Mouse (Mus musculus) G1E (cell line): ENCODE measurements around the gene Noxa1. TPM values are rescaled to one million over a fixed set of nuclear protein-coding genes. Genes with fewer than 3 reads are reported as not detected.
A peak's percentile ranks its signal among the peaks of the same experiment; 100 is the strongest.

Source experiments
- ATAC-seq: 2 replicates; pipeline ENCODE4 v1.8.0; 2016; ENCODE audit warnings: mild to moderate bottlenecking; ENCODE audit not compliant: insufficient number of reproducible peaks, poor library complexity, low FRiP score, severe bottlenecking; ENCODE audit errors: extremely low read depth
- DNase-seq: peaks from one replicate; pipeline ENCODE4 v3.0.0; 2012; ENCODE audit warnings: low spot score
- H3K27me3 ChIP-seq: 2 replicates; pipeline ENCODE4 v1.6.1; 2012; ENCODE audit warnings: mild to moderate bottlenecking, low read length, inconsistent platforms; ENCODE audit not compliant: insufficient read depth
- H3K36me3 ChIP-seq: replicated peaks from 2 replicates; pipeline ENCODE3; 2012; ENCODE audit warnings: mild to moderate bottlenecking, inconsistent platforms
- H3K4me1 ChIP-seq: 2 replicates; pipeline ENCODE4 v1.6.1; 2012; ENCODE audit warnings: low read depth, low read length, inconsistent platforms, mixed read lengths; ENCODE audit not compliant: insufficient read depth
- H3K4me3 ChIP-seq: 2 replicates; pipeline ENCODE4 v1.5.1; 2012; ENCODE audit warnings: low read depth, mild to moderate bottlenecking, inconsistent platforms, low read length, moderate library complexity, mixed read lengths
- H3K9me3 ChIP-seq: replicated peaks from 2 replicates; pipeline ENCODE4 v1.6.1; 2012; ENCODE audit warnings: inconsistent platforms
- CTCF ChIP-seq: IDR thresholded peaks from 2 replicates; pipeline ENCODE4 v1.5.1; 2012; ENCODE audit warnings: low read depth, low read length, inconsistent platforms, mixed read lengths
- GATA1 ChIP-seq: IDR thresholded peaks from 2 replicates; pipeline ENCODE4 v1.6.1; 2012; ENCODE audit warnings: borderline replicate concordance, low read length, inconsistent platforms, mixed read lengths
- GATA2 ChIP-seq: IDR thresholded peaks from 2 replicates; pipeline ENCODE4 v1.6.1; 2012; ENCODE audit warnings: low read depth, low read length, inconsistent platforms, borderline replicate concordance
- POLR2AphosphoS5 ChIP-seq: IDR thresholded peaks from 2 replicates; pipeline ENCODE4 v1.6.1; 2012; ENCODE audit warnings: low read depth, low read length, inconsistent platforms; ENCODE audit not compliant: insufficient replicate concordance
- TAL1 ChIP-seq: conservative IDR thresholded peaks from 2 replicates; pipeline ENCODE4 v1.6.1; 2012; ENCODE audit warnings: low read depth, low read length, inconsistent platforms, mixed read lengths
- polyA plus RNA-seq: library from polyadenylated mRNA; stranded (reverse); fragments of >175 nt; gene quantifications from 2 replicates; pipeline ENCODE4 v1.2.3, GENCODE M21; 2012
- total RNA-seq, 2 experiments: library from RNA; stranded (forward) in 1 of 2; stranded (reverse) in 1 of 2; fragments of 200-1000 nt in 1 of 2; fragments of >200 nt in 1 of 2; fragmentation: Nextera tagmentation in 1 of 2; gene quantifications; 2 replicates each; pipeline ENCODE4 v1.2.3; 2014 to 2017

Gene Noxa1
- total RNA-seq (2014; fragmentation: Nextera tagmentation): not detected in 2 replicates
- total RNA-seq (2017): 0.27 and 0.46 TPM in 2 replicates
- 0.08 and 0.12 TPM in 2 replicates for polyA plus RNA-seq

DNA sequence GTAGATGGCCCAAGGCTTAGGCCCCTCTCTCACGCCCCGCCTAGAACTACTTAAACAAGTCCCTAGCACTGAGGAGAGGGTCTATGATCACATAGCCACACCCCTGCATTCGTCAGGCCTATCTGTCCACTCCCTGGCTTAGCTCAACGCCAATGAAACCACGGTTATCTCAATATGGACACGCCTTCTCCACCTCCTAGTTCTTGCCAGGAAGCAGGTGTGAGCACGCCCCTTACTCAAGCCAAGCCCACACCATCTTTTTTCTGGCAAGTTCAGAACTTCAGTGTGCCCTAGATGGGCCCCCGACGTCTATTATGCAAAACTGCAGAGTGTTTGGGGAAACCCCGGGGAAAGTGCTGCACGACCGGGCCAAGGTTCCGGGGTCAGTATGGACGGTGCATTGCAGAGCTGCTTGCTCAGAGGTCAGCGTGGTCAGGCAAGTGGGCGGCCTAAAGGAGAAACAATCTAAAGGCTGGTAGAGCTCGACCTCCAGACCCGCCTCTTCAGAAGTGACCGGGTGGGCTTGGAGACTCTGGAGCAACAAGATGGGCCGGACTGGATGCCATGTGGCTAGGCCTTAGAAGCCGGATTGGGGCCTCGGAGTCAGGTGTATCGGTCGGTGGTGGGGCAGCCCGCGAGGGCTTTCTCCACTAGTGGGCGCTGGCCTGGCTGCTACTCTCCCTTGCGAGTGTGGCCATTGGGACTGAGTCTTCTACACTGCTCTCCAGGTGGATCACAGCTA, at the start of gene Noxa1:
TSS of gene Noxa1 (minus strand) at position 41 of the 742 bp plus-strand sequence.
- no peaks in the 10 kb centered on the region for H3K36me3 ChIP-seq
- DNase-seq (no peak), ATAC-seq (no peak)
- peaks cover 53% of the 10 kb centered on the region for H3K27me3 ChIP-seq
- TF ChIP-seq TAL1: no peak
- no peak for TF ChIP-seq GATA2
- TF ChIP-seq CTCF: no peak
- no peak for TF ChIP-seq GATA1
- no peak for TF ChIP-seq POLR2AphosphoS5
- H3K9me3 ChIP-seq: no peaks in the 10 kb centered on the region
- no peak within 1 kb of the TSS for H3K4me3 ChIP-seq
- H3K4me1 ChIP-seq: peaks cover 38% of the 10 kb centered on the region

DNA sequence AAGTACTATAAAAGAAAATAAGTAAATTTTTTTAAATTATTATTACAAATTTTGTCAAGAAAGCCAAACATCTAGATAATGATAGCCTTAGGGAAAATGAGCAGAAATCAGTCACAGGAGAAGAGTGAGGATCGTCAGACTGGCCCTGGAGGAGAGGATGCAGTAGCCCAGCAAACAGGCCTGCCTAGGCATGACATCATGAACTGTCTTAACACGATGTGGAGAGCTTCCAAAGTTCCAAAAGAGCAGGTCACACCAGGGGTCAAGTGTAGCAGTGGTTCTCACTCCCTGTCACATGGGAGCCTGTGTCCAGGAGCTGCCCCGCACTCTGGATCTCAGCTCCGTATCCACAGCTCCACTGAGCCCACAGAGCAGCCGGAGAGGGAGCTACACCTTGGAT, 47.0 kb upstream of the Noxa1 start:
- peaks cover 32% of the 10 kb centered on the region for H3K27me3 ChIP-seq
- ATAC-seq: no peak
- H3K4me1 ChIP-seq: peaks cover 15% of the 10 kb centered on the region
- no peaks in the 10 kb centered on the region for H3K9me3 ChIP-seq
- no peak for DNase-seq
- no peaks in the 10 kb centered on the region for H3K36me3 ChIP-seq
- H3K4me3 ChIP-seq: no peak overlapping the region
- TF ChIP-seq POLR2AphosphoS5 (no peak), GATA1 (no peak), GATA2 (no peak), TAL1 (no peak), CTCF (no peak)

DNA sequence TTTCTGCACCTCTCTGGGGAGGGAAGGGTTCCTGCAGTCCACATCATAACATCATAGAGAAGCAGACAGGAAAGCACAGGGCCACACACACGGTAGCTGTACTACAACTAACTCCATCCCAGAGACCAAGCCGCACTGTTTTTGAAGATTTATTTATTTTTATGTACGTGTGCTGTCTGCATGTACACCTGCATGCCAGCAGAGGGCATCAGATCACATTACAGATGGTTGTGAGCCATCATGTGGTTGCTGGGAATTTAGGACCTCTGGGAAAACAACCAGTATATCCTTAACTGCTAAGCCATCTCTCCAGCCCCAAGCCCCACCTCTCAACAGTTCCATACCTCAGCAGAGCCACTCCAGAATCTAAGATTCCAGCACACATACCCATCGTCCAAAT, 46.2 kb upstream of the Noxa1 start:
- Histone ChIP-seq H3K4me1 (peaks cover 21% of the 10 kb centered on the region), H3K9me3 (no peaks in the 10 kb centered on the region), H3K27me3 (peaks cover 33% of the 10 kb centered on the region), H3K36me3 (no peaks in the 10 kb centered on the region), H3K4me3 (no peak overlapping the region)
- no peak for ATAC-seq
- TF ChIP-seq CTCF: 0 out of 2 replicates have a peak, but pooled peaks have one; percentile 11
- TF ChIP-seq TAL1: no peak
- TF ChIP-seq POLR2AphosphoS5: no peak
- TF ChIP-seq GATA2: no peak
- TF ChIP-seq GATA1: no peak
- DNase-seq: no peak

DNA sequence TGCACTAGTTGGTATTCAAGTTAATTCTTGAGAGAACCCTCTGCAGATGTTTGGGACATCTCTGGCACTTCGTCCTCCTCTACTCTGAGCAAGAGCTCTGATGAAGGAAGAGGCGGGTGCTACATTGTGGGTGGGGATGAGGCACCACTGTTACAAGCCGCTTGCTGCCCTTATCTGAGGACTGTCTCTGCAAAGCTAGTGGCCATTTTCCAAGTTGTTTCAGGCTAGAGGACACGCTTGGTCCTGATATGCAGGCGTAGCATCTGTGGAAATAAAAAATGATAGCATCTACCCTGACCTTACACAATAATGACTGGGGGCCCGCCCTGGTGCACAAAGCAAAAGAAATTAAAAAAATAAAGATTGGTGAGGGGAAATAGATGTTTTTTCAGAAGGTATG, 42.9 kb upstream of the Noxa1 start:
- TF ChIP-seq CTCF (no peak), GATA2 (no peak), GATA1 (no peak), TAL1 (no peak), POLR2AphosphoS5 (no peak)
- Histone ChIP-seq H3K4me3 (no peak overlapping the region), H3K9me3 (no peaks in the 10 kb centered on the region), H3K4me1 (peaks cover 22% of the 10 kb centered on the region), H3K36me3 (no peaks in the 10 kb centered on the region), H3K27me3 (peaks cover 16% of the 10 kb centered on the region)
- DNase-seq (no peak), ATAC-seq (no peak)

DNA sequence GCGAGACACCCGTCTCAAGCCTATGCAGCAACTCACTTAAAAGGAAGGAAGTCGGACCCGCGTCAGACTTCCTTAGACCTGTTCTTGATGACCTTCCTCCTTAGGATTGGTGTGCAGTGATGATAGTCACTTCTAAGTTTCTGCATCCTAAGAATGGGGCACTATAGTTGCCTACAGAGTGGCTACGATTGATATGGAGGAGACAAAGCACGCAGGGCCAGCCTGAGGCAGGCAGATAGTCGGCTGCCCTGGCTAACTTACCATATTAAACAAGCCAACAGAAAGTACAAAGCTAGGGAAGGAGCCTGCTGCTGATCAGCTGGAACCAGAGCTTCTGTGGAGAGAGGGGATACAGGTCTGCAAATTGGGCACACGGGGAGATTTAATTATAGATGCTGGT, 36.7 kb upstream of the Noxa1 start:
- H3K36me3 ChIP-seq: no peaks in the 10 kb centered on the region
- ATAC-seq (no peak), DNase-seq (no peak)
- no peak overlapping the region for H3K4me3 ChIP-seq
- peaks cover 34% of the 10 kb centered on the region for H3K27me3 ChIP-seq
- no peaks in the 10 kb centered on the region for H3K9me3 ChIP-seq
- peaks cover 25% of the 10 kb centered on the region for H3K4me1 ChIP-seq
- TF ChIP-seq GATA1: no peak
- TF ChIP-seq TAL1: no peak
- TF ChIP-seq CTCF: no peak
- TF ChIP-seq GATA2: no peak
- no peak for TF ChIP-seq POLR2AphosphoS5

DNA sequence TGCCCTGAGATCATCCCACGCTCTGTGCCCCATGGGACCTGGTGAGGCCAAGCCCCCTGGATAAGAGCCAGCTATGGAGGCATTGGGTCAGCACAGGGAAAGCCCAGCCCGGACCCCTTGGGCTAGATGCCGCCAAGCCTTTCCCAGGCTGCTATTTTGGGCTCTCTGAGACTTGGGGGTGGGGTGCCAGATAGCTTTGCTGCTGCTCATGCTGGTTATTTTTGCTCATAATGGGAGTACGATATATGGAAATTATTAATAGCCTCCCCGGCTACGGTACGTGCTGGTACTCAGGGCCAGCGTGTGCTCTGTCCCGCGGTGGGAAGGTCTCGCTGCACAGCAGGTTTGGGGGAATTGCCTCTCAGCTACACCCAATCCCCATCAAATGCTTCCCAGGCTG, 33.1 kb upstream of the Noxa1 start:
- Histone ChIP-seq H3K36me3 (no peaks in the 10 kb centered on the region), H3K9me3 (no peaks in the 10 kb centered on the region), H3K4me1 (peaks cover 40% of the 10 kb centered on the region), H3K4me3 (no peak overlapping the region), H3K27me3 (peaks cover 37% of the 10 kb centered on the region)
- TF ChIP-seq TAL1 (no peak), GATA2 (no peak), POLR2AphosphoS5 (no peak), GATA1 (no peak), CTCF (no peak)
- ATAC-seq (no peak), DNase-seq (no peak)
